In the genomic region with DNA sequence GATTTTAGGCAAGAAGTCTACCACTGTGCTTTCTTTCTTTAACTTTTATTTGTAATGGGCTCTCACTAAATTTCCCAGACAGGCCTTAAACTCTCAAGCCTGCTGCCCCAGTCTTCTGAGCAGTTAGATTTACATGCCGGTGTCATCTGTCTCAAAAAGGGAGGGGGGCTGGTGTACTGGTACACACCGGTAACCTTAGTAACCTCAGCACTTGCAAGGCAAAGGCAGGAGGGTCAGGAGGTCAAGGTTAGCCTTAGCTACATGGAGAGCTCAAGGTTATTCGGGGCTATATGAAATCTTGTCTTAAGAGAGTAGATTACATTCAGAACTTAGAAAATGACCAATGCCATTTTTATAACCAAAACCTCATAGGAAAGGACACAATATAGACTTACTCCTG, we compare ENCODE assay signal across 11 mouse cellular contexts.
DNase-seq lines count a peak whose midpoint lies in the region; ATAC-seq and TF ChIP-seq lines count a peak whose summit lies in the region.
"Had no signal": no experiment of that assay in that cellular context is flagged by ENCODE, and none has a peak within 500 bp of the region (broad histone marks: within the 10 kb centered on the region; RNA-seq: fewer than 3 reads in every experiment).

No protein-coding gene starts in this region.

- no peaks in the 10 kb centered on the region for H3K9me3 ChIP-seq in heart, embryonic 14.5 days (ENCODE audit: control insufficient read depth, low read length)
- no peaks in the 10 kb centered on the region for H3K9me3 ChIP-seq in liver, postnatal 0 days (ENCODE audit: low read length)
- no peaks in the 10 kb centered on the region for H3K9me3 ChIP-seq in liver, embryonic 11.5 days (ENCODE audit: control insufficient read depth, low read length)

- H3K27me3 ChIP-seq in heart, embryonic 14.5 days (ENCODE audit: control insufficient read depth, insufficient read depth, low read length): no peaks in the 10 kb centered on the region
- no peaks in the 10 kb centered on the region for H3K27me3 ChIP-seq in liver, postnatal 0 days (ENCODE audit: insufficient read depth, low read length)
- no peaks in the 10 kb centered on the region for H3K27me3 ChIP-seq in liver, embryonic 11.5 days (replicated peaks; ENCODE audit: control insufficient read depth, insufficient read depth, low read length)

- no peak for ATAC-seq in heart, embryonic 14.5 days (ENCODE audit: insufficient number of reproducible peaks, insufficient read depth, low FRiP score, low read depth)
- no peak for ATAC-seq in liver, postnatal 0 days
- no peak for ATAC-seq in liver, embryonic 11.5 days (replicated peaks; ENCODE audit: low FRiP score)
- ATAC-seq in CD4-positive, CD25-positive, alpha-beta regulatory T cell, adult 4 months: no peak

- TF ChIP-seq CTCF in liver, postnatal 0 days (IDR thresholded peaks at IDR 0.05; ENCODE audit: low read depth): no peak
- no peak for TF ChIP-seq CTCF in bone marrow macrophage, adult 2 months (IDR thresholded peaks at IDR 0.05; ENCODE audit: low read depth, low read length)

- H3K27ac ChIP-seq in heart, embryonic 14.5 days (replicated peaks in 1 of 2; ENCODE audit: control insufficient read depth in 1 of 2, insufficient read depth in 1 of 2, low read depth in 2 of 2, low read length in 2 of 2): peak overlapping the region in 1 of 2 experiments; percentile 84; a peak in 2 of 4 replicates
- H3K27ac ChIP-seq in liver, postnatal 0 days (ENCODE audit: low read depth): peak overlapping the region; percentile 25; the same call in 1 of the 2 replicates
- no peak overlapping the region for H3K27ac ChIP-seq in liver, embryonic 11.5 days (ENCODE audit: low read depth, low read length)
- peak overlapping the region; percentile 68 for H3K27ac ChIP-seq in bone marrow macrophage, adult 2 months (ENCODE audit: insufficient read depth, low read depth, low read length)
- H3K27ac ChIP-seq: hindbrain, embryonic 14.5 days had no signal

- H3K4me2 ChIP-seq in heart, embryonic 14.5 days (ENCODE audit: low read length): no peak overlapping the region
- H3K4me2 ChIP-seq in liver, postnatal 0 days (ENCODE audit: low read depth, low read length): 0 out of 2 replicates have a peak overlapping the region, but pooled peaks have one; percentile 1
- no peak overlapping the region for H3K4me2 ChIP-seq in liver, embryonic 11.5 days
- H3K4me2 ChIP-seq: hindbrain, embryonic 14.5 days had no signal

- TF ChIP-seq POLR2A in bone marrow macrophage, adult 2 months (IDR thresholded peaks at IDR 0.05; ENCODE audit: borderline replicate concordance, low read depth, low read length): no peak

- 59% methylated on average over 3 of the region's 3 CpGs for WGBS in heart, embryonic 14.5 days
- 71% methylated on average over 3 of the region's 3 CpGs for WGBS in liver, postnatal 0 days (ENCODE audit: insufficient replicate concordance)
- 60% methylated on average over 3 of the region's 3 CpGs for WGBS in liver, embryonic 11.5 days

- no peak for TF ChIP-seq EP300 in liver, postnatal 0 days (IDR thresholded peaks at IDR 0.05; ENCODE audit: low read depth)

- DNase-seq in heart, adult 11 months: no peak
- no peak for DNase-seq in liver, postnatal 0 days
- DNase-seq in liver, embryonic 11.5 days (ENCODE audit: low spot score): no peak
- peak; percentile 52 for DNase-seq in mesoderm, embryonic 11.5 days (ENCODE audit: low read depth, low spot score)
- no peak for DNase-seq in layer of hippocampus, adult 18-20 months (ENCODE audit: low spot score in 2 of 2)
- DNase-seq: left cerebral cortex, postnatal 4 days; thymus, postnatal 25 days had no signal

- peaks cover 57 to 87% of the 10 kb centered on the region in 2 experiments for H3K4me1 ChIP-seq in heart, embryonic 14.5 days (ENCODE audit: control insufficient read depth in 2 of 2, insufficient read depth in 2 of 2, low read length in 2 of 2)
- peaks cover 42% of the 10 kb centered on the region for H3K4me1 ChIP-seq in liver, postnatal 0 days (ENCODE audit: insufficient read depth)
- peaks cover 38% of the 10 kb centered on the region for H3K4me1 ChIP-seq in liver, embryonic 11.5 days (replicated peaks; ENCODE audit: control insufficient read depth, insufficient read depth, low read length)
- H3K4me1 ChIP-seq in bone marrow macrophage, adult 2 months (ENCODE audit: control insufficient read depth, insufficient read depth, low read length): peaks cover 71% of the 10 kb centered on the region

- H3K9ac ChIP-seq in heart, embryonic 14.5 days (ENCODE audit: low read length): peak overlapping the region; percentile 51; the same call in 1 of the 2 replicates
- no peak overlapping the region for H3K9ac ChIP-seq in liver, postnatal 0 days (replicated peaks)
- H3K9ac ChIP-seq in liver, embryonic 11.5 days (ENCODE audit: low read depth, low read length): no peak overlapping the region
- H3K9ac ChIP-seq: hindbrain, embryonic 14.5 days had no signal

- H3K4me3 ChIP-seq in heart, embryonic 14.5 days (ENCODE audit: control insufficient read depth in 1 of 2, insufficient read depth in 1 of 2, low read depth in 1 of 2, low read length in 2 of 2): no peak overlapping the region
- H3K4me3 ChIP-seq in liver, postnatal 0 days (ENCODE audit: low read depth, low read length): no peak overlapping the region
- no peak overlapping the region for H3K4me3 ChIP-seq in liver, embryonic 11.5 days (ENCODE audit: low read depth, low read length)
- H3K4me3 ChIP-seq in bone marrow macrophage, adult 2 months (ENCODE audit: insufficient read depth, low read length): no peak overlapping the region

- H3K36me3 ChIP-seq in heart, embryonic 14.5 days (ENCODE audit: control insufficient read depth, insufficient read depth, low read length): no peaks in the 10 kb centered on the region
- no peaks in the 10 kb centered on the region for H3K36me3 ChIP-seq in liver, postnatal 0 days (replicated peaks; ENCODE audit: insufficient read depth, low read length)
- H3K36me3 ChIP-seq in liver, embryonic 11.5 days (ENCODE audit: control insufficient read depth, insufficient read depth, low read length): no peaks in the 10 kb centered on the region
